Mouse (Mus musculus): ENCODE data around the gene Gm17606. TPM values are rescaled to one million over a fixed set of nuclear protein-coding genes. Genes with fewer than 3 reads are reported as not detected.

Gene Gm17606
- polyA plus RNA-seq, 1 experiment from 2014 or later, result not detected

GRCm38 (mm10) chr14:54685471-54685870 is 44.7 kb downstream of the Gm17606 start:
- in situ Hi-C loops (cut with MboI; ENCODE audit: low pct_unique_long_range_greater_than_20kb), result no loop called here
- ChIA-PET CTCF (interaction anchor here (1.0 to 2.0 kb wide), 4 partner anchors 16 to 116 kb away, joined by 3 to 10 read pairs (median 8); no protein-coding TSS in a partner anchor), POLR2A (interaction anchor here (0.5 to 1.2 kb wide), 2 partner anchors 25 to 130 kb away, joined by 3 to 4 read pairs; no protein-coding TSS in a partner anchor)
- DNase-seq (ENCODE audit: low read depth, low spot score) (no peak), ATAC-seq (no peak)
- H3K27me3 ChIP-seq, result no peaks in the 10 kb centered on the region
- TF ChIP-seq CTCF (IDR thresholded peaks at IDR 0.05), result no peak

DNA sequence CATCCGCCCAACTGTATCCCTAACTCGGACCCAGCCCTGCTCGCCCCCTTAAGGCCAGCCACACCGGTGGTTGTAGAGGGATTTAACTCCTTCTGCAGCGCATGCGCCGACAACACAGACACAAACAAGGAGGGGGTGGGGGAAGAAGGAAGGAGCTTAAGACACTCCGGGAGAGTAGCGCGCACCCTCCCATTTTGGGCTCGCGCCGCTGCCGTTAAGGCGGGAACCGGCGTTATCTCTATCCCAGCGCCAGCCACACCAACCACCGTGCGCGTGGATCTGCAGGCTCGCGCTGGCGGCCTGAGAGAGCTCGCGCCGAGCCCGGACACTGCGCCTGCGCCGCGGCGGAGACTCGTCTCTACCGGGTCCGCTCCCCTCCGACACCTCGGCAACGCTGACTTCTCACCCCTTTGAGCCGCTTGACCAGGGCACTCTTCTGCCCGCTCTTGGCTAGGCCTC is 45.3 kb downstream of the Gm17606 start, which contains the start of gene 1700123O20Rik:
Gene 1700123O20Rik, plus strand, starts transcription at position 154 of the 459 bp plus-strand sequence.
- peak; percentile 61 for ATAC-seq
- ChIA-PET POLR2A (interaction anchor here (0.6 to 1.2 kb wide), 3 partner anchors 26 to 332 kb away, joined by 3 read pairs; partner anchors contain the start of gene Cdh24), CTCF (interaction anchor here (0.8 to 2.0 kb wide), 5 partner anchors 17 to 117 kb away, joined by 3 to 10 read pairs (median 7); no protein-coding TSS in a partner anchor)
- DNase-seq (ENCODE audit: low read depth, low spot score), result no peak
- H3K27me3 ChIP-seq, result no peaks in the 10 kb centered on the region
- TF ChIP-seq CTCF (IDR thresholded peaks at IDR 0.05), result no peak
- in situ Hi-C loops (cut with MboI; ENCODE audit: low pct_unique_long_range_greater_than_20kb), result no loop called here

DNA sequence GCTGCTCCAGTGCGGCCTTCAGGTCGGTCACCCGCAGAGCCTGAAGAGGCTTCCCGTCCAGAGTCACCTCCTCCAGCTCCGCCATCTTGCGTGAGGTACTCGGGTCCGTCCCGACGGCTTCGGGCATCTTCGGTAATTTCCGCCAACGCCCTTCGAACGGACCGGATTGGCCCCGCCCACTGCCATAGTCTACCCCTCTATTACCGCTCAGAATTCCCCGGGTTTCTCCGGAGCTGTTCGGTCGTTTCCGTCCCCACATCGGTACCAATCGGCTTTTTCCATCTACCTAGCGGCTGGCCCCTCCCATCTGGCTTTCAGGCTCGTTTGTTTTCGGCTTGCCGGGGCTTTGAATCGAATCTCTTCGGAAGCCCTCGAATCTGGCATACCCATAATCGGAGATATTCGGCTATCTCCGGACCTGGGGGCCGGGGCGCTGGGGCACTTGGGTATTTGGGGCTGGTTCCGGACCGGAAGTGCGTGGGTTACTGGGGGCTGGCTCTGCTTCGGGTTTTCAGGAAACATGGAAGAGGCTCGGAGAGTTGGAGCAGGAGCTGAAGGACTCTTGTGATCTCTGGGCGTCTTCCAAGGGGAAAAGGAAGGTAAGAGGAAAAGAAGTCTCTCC is 45.9 kb downstream of the Gm17606 start, which contains the start of gene Acin1:
Gene Acin1, minus strand, starts transcription at position 410 of the 622 bp plus-strand sequence.
- H3K27me3 ChIP-seq, result no peaks in the 10 kb centered on the region
- peak; percentile 94 for ATAC-seq
- TF ChIP-seq CTCF (IDR thresholded peaks at IDR 0.05), result no peak
- CTCF ChIA-PET, result interaction anchor here (0.8 to 2.0 kb wide), 5 partner anchors 17 to 117 kb away, joined by 3 to 10 read pairs (median 7); no protein-coding TSS in a partner anchor
- in situ Hi-C loops (cut with MboI; ENCODE audit: low pct_unique_long_range_greater_than_20kb), result no loop called here
- POLR2A ChIA-PET, result interaction anchor here (0.6 to 1.2 kb wide), 3 partner anchors 26 to 331 kb away, joined by 3 read pairs; partner anchors contain the start of gene Cdh24
- DNase-seq (ENCODE audit: low read depth, low spot score), result peak; percentile 99

DNA sequence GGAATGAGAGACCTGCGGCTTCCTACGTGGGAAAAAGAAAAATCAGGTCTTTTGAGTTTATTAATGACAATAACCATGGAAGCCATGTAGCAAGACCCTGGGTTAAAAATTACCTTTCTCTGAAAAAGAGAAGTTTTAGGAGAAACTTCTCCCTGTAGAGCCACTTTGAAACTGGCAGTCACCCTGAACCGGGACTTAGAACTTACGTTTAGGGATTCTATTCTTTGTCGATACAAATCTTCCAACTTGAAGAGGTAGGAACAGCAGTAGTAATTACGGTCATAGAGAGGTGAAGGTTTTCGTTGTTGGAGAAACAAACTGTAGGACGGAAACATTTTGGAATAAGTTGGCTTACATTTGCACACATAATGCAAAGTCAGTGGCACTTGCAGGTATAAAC is 46.5 kb downstream of the Gm17606 start:
- H3K27me3 ChIP-seq, result no peaks in the 10 kb centered on the region
- ATAC-seq (no peak), DNase-seq (ENCODE audit: low read depth, low spot score) (no peak)
- no peak for TF ChIP-seq CTCF (IDR thresholded peaks at IDR 0.05)
- CTCF ChIA-PET, result interaction anchor here (0.6 to 2.0 kb wide), 5 partner anchors 14 to 40 kb away, joined by 3 to 8 read pairs (median 3); no protein-coding TSS in a partner anchor
- in situ Hi-C loops (cut with MboI; ENCODE audit: low pct_unique_long_range_greater_than_20kb), result no loop called here
- POLR2A ChIA-PET, result no interaction called here

DNA sequence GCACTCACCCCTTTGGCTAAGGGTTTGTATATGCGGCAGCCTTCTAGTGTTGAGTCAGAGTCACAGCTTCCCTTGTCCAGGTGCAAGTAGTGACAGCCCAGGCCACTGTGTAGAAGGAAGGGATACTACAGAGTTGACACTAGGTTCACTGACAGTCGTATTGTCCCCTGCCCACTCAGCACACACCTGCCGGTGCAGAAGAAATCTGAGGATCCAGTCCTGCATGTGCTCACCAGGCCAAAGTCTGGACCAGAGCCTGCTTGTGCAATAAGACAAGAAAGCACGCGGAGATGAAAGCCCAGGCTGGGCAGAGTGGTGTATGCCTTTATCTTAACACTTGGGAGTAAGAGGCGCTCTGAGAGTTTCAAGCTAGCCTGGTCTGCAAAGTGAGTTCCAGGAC is 54.3 kb downstream of the Gm17606 start:
- ChIA-PET POLR2A (no interaction called here), CTCF (interaction anchor here (1.6 kb wide), 1 partner anchor 53 kb away, joined by 5 read pairs; the partner anchor contains the start of gene Cdh24)
- no peak for DNase-seq (ENCODE audit: low read depth, low spot score)
- in situ Hi-C loops (cut with MboI; ENCODE audit: low pct_unique_long_range_greater_than_20kb), result no loop called here
- no peaks in the 10 kb centered on the region for H3K27me3 ChIP-seq
- no peak for ATAC-seq
- TF ChIP-seq CTCF (IDR thresholded peaks at IDR 0.05), result no peak

DNA sequence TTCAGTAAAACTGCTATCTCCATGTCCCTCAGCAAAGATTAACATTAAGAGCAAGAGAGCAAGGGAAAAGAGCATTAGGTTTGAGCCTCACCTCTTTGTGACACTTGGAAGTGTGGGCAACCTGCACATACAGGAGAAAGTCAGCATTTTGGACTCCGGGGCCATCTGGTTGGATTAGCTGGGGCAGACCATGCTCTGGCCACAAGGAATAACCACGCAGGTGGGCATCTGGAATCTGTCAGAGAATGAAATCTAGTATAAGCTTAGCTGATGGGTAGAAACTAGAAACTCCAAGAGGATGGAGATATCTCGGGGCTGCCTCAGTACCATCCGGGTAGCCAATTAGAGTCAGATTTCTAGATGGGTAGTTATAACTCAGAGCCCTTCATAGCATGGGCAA is 56.0 kb downstream of the Gm17606 start:
- CTCF ChIA-PET, result interaction anchor here (1.3 kb wide), 1 partner anchor 173 kb away, joined by 3 read pairs; no protein-coding TSS in a partner anchor
- POLR2A ChIA-PET, result interaction anchor here (1.0 kb wide), 1 partner anchor 47 kb away, joined by 3 read pairs; no protein-coding TSS in a partner anchor
- no peaks in the 10 kb centered on the region for H3K27me3 ChIP-seq
- no peak for TF ChIP-seq CTCF (IDR thresholded peaks at IDR 0.05)
- ATAC-seq (no peak), DNase-seq (ENCODE audit: low read depth, low spot score) (no peak)
- in situ Hi-C loops (cut with MboI; ENCODE audit: low pct_unique_long_range_greater_than_20kb), result no loop called here

Other genes with a start within 250 kb of the Gm17606 start
- 8.2 TPM for gene Slc7a7, start 223.2 kb upstream of the Gm17606 start, polyA plus RNA-seq (2021)
- 222 TPM for gene Mrpl52, start 214.0 kb upstream of the Gm17606 start, polyA plus RNA-seq (2021)
- 35.9 TPM for gene Mmp14, start 209.3 kb upstream of the Gm17606 start, polyA plus RNA-seq (2021)
- 185 TPM for gene Lrp10, start 176.8 kb upstream of the Gm17606 start, polyA plus RNA-seq (2021)
- gene Rem2, start 164.9 kb upstream of the Gm17606 start, polyA plus RNA-seq (2021), result 0.27 TPM
- gene Prmt5, start 123.4 kb upstream of the Gm17606 start, polyA plus RNA-seq (2021), result 57.4 TPM
- 23.3 TPM for gene Haus4, start 86.3 kb upstream of the Gm17606 start, polyA plus RNA-seq (2021)
- gene Ajuba, start 63.4 kb upstream of the Gm17606 start, polyA plus RNA-seq (2021), result 91.9 TPM
- 12.2 TPM for gene 4931414P19Rik, start 35.0 kb upstream of the Gm17606 start, polyA plus RNA-seq (2021)
- gene Psmb5, start 22.9 kb upstream of the Gm17606 start, polyA plus RNA-seq (2021), result 335 TPM
- gene Psmb11, start 19.5 kb upstream of the Gm17606 start, polyA plus RNA-seq (2021), result 0.01 TPM
- gene Cdh24, start 412 bp downstream of the Gm17606 start, polyA plus RNA-seq (2021), result 7.0 TPM
- 69.8 TPM for gene 1700123O20Rik, start 45.3 kb downstream of the Gm17606 start, polyA plus RNA-seq (2021)
- gene Acin1, start 46.0 kb downstream of the Gm17606 start, polyA plus RNA-seq (2021), result 215 TPM
- 0.03 TPM for gene Gm29776, start 57.9 kb downstream of the Gm17606 start, polyA plus RNA-seq (2021)
- gene Cebpe, start 71.2 kb downstream of the Gm17606 start, polyA plus RNA-seq (2021), result not detected
- 0.04 TPM for gene Slc7a8, start 141.0 kb downstream of the Gm17606 start, polyA plus RNA-seq (2021)
- not detected for gene Rnf212b, start 173.2 kb downstream of the Gm17606 start, polyA plus RNA-seq (2021)
- 14.5 TPM for gene Homez, start 230.0 kb downstream of the Gm17606 start, polyA plus RNA-seq (2021)
- gene Ppp1r3e, start 236.6 kb downstream of the Gm17606 start, polyA plus RNA-seq (2021), result 4.4 TPM
- 37.7 TPM for gene Bcl2l2, start 242.4 kb downstream of the Gm17606 start, polyA plus RNA-seq (2021)
- 1.2 TPM for gene Gm20521, start 242.5 kb downstream of the Gm17606 start, polyA plus RNA-seq (2021)

Data from Patski (cell line).